Mouse (Mus musculus) midbrain, embryonic 14.5 days (tissue): ENCODE data around the gene Mfap2. TPM values are rescaled to one million over a fixed set of nuclear protein-coding genes. Genes with fewer than 3 reads are reported as not detected.
A peak's percentile ranks its signal among the peaks of the same experiment; 100 is the strongest.

Experiments
- ATAC-seq: fragments of 200-750 bp; cut with Nextera tagmentation; 2 replicates; pipeline ENCODE4 v1.8.0; 2017; ENCODE audit warnings: moderate number of reproducible peaks, moderate library complexity; ENCODE audit not compliant: low FRiP score, low TSS enrichment
- DNase-seq: peaks from one replicate; pipeline ENCODE4 v3.0.0-alpha.2; 2015
- H3K27ac ChIP-seq: fragments of 300-500 bp; sonication (generic); replicated peaks from 2 replicates; pipeline ENCODE4 v1.5.1; 2014; ENCODE audit warnings: mild to moderate bottlenecking, low read depth, low read length, moderate library complexity
- H3K27me3 ChIP-seq: fragments of 300-500 bp; sonication (generic); 2 replicates; pipeline ENCODE4 v1.6.1; 2014; ENCODE audit warnings: low read length, control low read depth, mixed read lengths; ENCODE audit not compliant: control insufficient read depth, insufficient read depth
- H3K36me3 ChIP-seq: fragments of 300-500 bp; sonication (generic); 2 replicates; pipeline ENCODE4 v1.6.1; 2014; ENCODE audit warnings: low read length, control low read depth; ENCODE audit not compliant: control insufficient read depth, insufficient read depth
- H3K4me1 ChIP-seq: fragments of 300-500 bp; sonication (generic); 2 replicates; pipeline ENCODE4 v1.6.1; 2014; ENCODE audit warnings: mild to moderate bottlenecking, antibody characterized with exemption, low read length, control low read depth; ENCODE audit not compliant: control insufficient read depth, insufficient read depth
- H3K4me2 ChIP-seq: fragments of 300-500 bp; sonication (generic); 2 replicates; pipeline ENCODE4 v1.6.1; 2014; ENCODE audit warnings: mild to moderate bottlenecking, low read length, moderate library complexity
- H3K4me3 ChIP-seq: fragments of 300-500 bp; sonication (generic); replicated peaks from 2 replicates; pipeline ENCODE4 v1.5.1; 2014; ENCODE audit warnings: low read depth, low read length
- H3K9ac ChIP-seq: fragments of 300-500 bp; sonication (generic); replicated peaks from 2 replicates; pipeline ENCODE4 v1.6.1; 2014; ENCODE audit warnings: mild to moderate bottlenecking, low read length, moderate library complexity
- H3K9me3 ChIP-seq: fragments of 300-500 bp; sonication (generic); 2 replicates; pipeline ENCODE4 v1.6.1; 2016; ENCODE audit warnings: low read length, control low read depth, mixed read lengths; ENCODE audit not compliant: control insufficient read depth
- WGBS: fragments of 180-500 bp; shearing (Covaris S2); extraction: QIAGEN DNeasy Blood & Tissue Kit; methylation state at CpG from one replicate; pipeline ENCODE4 v1.1.7; 2014; 5-methylcytosine and 5-hydroxymethylcytosine counted together
- polyA plus RNA-seq: library from polyadenylated mRNA; unstranded; fragments of >200 nt; fragmentation: Nextera tagmentation; extraction: Ambion mirVana; gene quantifications from 2 replicates; pipeline ENCODE4 v1.2.1, GENCODE M21; 2014

Mfap2 gene
- polyA plus RNA-seq, 1 experiment from 2014 or later, result 169 TPM

DNA sequence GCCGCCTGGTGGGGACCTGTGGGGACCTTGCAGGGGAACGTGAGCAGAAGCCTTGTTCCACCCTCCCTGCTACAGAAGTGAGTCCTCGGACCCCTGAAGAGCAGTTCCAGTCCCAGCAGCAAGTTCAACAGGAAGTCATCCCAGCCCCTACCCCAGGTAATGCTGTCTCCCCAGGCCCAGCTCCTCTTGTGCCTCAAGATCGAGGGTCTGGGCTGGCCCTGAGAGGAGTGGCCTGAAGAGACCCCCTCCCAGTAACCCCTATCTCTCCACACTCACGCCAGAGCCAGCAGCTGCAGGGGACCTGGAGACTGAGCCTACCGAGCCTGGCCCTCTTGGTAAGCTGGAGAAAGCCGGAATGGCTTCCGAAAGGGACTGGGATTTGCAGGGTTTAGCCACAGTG, 3.9 kb downstream of the Mfap2 start:
- no peak overlapping the region for H3K27ac ChIP-seq
- WGBS, result 71% methylated on average over 8 of the region's 8 CpGs

DNA sequence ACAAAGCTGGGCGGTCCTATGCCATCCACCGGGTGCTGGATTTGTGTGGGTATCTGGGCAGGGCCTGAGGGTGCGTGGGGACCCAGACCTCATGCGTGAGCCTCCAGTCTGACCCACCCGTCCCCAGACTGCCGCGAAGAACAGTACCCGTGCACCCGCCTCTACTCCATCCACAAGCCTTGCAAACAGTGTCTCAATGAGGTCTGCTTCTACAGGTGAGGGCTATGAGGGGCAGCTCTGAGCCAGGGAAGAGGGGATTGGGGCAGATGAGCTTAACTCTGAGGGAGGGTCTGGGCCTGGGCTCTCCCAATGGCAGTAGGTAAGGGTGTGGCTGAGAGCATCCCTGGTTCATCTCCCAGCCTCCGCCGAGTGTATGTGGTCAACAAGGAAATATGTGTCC, 4.6 kb downstream of the Mfap2 start:
- Histone ChIP-seq H3K27me3 (no peaks in the 10 kb centered on the region), H3K36me3 (peaks cover 62% of the 10 kb centered on the region), H3K4me2 (no peak overlapping the region), H3K4me3 (no peak overlapping the region), H3K4me1 (peaks cover 19% of the 10 kb centered on the region), H3K9ac (no peak overlapping the region), H3K27ac (no peak overlapping the region), H3K9me3 (no peaks in the 10 kb centered on the region)
- DNase-seq (no peak), ATAC-seq (no peak)
- 91% methylated on average over 11 of the region's 11 CpGs for WGBS

More for the DNA sequence above, 3.9 kb downstream of the Mfap2 start:
- Histone ChIP-seq H3K4me3 (no peak overlapping the region), H3K9ac (no peak overlapping the region), H3K36me3 (peaks cover 60% of the 10 kb centered on the region), H3K4me2 (no peak overlapping the region), H3K27me3 (no peaks in the 10 kb centered on the region), H3K4me1 (peaks cover 19% of the 10 kb centered on the region), H3K9me3 (no peaks in the 10 kb centered on the region)
- ATAC-seq (no peak), DNase-seq (no peak)

DNA sequence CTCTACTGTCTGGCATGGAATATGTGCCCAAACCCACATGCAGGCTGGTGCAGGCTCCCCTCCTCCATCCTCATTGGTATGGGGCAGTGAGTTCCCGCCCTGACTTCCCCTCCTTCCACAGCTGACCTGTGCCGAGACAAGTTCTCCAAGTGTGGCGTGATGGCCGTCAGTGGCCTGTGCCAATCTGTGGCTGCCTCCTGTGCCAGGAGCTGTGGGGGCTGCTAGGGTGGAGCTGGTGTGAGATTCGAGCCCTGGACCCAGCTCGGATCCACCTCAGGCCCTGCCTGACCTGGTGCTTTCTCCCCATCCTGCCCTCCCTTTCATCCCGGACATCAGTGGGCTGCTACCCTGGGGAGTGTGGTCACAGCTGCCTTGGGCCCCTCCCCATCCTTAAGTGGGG, 5.1 kb downstream of the Mfap2 start:
- Histone ChIP-seq H3K36me3 (peaks cover 62% of the 10 kb centered on the region), H3K4me1 (peaks cover 21% of the 10 kb centered on the region), H3K27ac (no peak overlapping the region)

DNA sequence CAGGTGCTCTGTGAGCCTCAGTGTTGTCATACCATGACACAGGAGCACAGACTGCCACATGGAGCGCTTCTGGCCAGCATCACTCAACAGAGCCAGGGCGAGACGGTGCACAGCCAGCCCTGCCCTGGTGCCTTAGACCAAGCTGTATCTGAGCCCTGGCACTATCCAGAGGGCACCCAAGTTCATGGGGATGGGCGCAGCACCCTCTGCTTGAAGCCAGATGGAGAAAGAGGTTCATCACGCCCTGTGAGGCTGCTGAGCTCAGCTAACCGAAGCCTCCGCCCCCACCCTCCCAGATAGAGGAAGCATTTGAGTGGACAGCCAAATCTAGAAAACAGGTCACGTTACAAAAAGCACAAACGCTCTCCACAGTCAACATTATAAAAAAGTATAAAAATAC, 6.1 kb downstream of the Mfap2 start:
- 90% methylated on average over 9 of the region's 9 CpGs for WGBS
- Histone ChIP-seq H3K9ac (no peak overlapping the region), H3K9me3 (no peaks in the 10 kb centered on the region), H3K4me2 (no peak overlapping the region), H3K27ac (no peak overlapping the region), H3K36me3 (peaks cover 62% of the 10 kb centered on the region), H3K27me3 (no peaks in the 10 kb centered on the region), H3K4me3 (no peak overlapping the region), H3K4me1 (peaks cover 28% of the 10 kb centered on the region)
- DNase-seq, result no peak
- ATAC-seq, result no peak

More for the DNA sequence above, 5.1 kb downstream of the Mfap2 start:
- Histone ChIP-seq H3K4me3 (no peak overlapping the region), H3K9me3 (no peaks in the 10 kb centered on the region), H3K9ac (no peak overlapping the region), H3K4me2 (no peak overlapping the region), H3K27me3 (no peaks in the 10 kb centered on the region)
- ATAC-seq, result no peak
- WGBS, result 80% methylated on average over 7 of the region's 7 CpGs
- no peak for DNase-seq

GRCm38 (mm10) chr4:141017657-141018436, 7.6 kb downstream of the Mfap2 start:
- H3K4me3 ChIP-seq, result no peak overlapping the region
- ATAC-seq, result no peak
- 0 out of 2 replicates have a peak overlapping the region, but pooled peaks have one; percentile 32 for H3K27ac ChIP-seq
- H3K4me2 ChIP-seq, result no peak overlapping the region
- H3K9ac ChIP-seq, result no peak overlapping the region
- no peaks in the 10 kb centered on the region for H3K27me3 ChIP-seq
- no peak for DNase-seq
- no peaks in the 10 kb centered on the region for H3K9me3 ChIP-seq
- WGBS, result 86% methylated on average over 29 of the region's 29 CpGs
- peaks cover 22% of the 10 kb centered on the region for H3K4me1 ChIP-seq
- H3K36me3 ChIP-seq, result peaks cover 64% of the 10 kb centered on the region

GRCm38 (mm10) chr4:141020220-141020619, 10.0 kb downstream of the Mfap2 start:
- H3K27me3 ChIP-seq, result no peaks in the 10 kb centered on the region
- no peaks in the 10 kb centered on the region for H3K9me3 ChIP-seq
- no peak overlapping the region for H3K9ac ChIP-seq
- H3K27ac ChIP-seq, result peak overlapping the region; percentile 89
- H3K36me3 ChIP-seq, result peaks cover 61% of the 10 kb centered on the region
- ATAC-seq (no peak), DNase-seq (no peak)
- 81% methylated on average over 17 of the region's 17 CpGs for WGBS
- H3K4me2 ChIP-seq, result no peak overlapping the region
- peaks cover 22% of the 10 kb centered on the region for H3K4me1 ChIP-seq
- H3K4me3 ChIP-seq, result no peak overlapping the region

- Histone ChIP-seq H3K4me2 (0 out of 2 replicates have a peak overlapping the region, but pooled peaks have one; percentile 6), H3K27me3 (no peaks in the 10 kb centered on the region), H3K9ac (peak overlapping the region; percentile 24; the same call in 1 of the 2 replicates), H3K27ac (peak overlapping the region; percentile 89), H3K4me1 (peaks cover 22% of the 10 kb centered on the region), H3K36me3 (peaks cover 61% of the 10 kb centered on the region), H3K4me3 (no peak overlapping the region), H3K9me3 (no peaks in the 10 kb centered on the region)
- WGBS, result 21% methylated on average over 14 of the region's 14 CpGs
- DNase-seq (peak; percentile 84), ATAC-seq (peak; percentile 70)
Observed at GRCm38 (mm10) chr4:141020811-141021613, 10.8 kb downstream of the Mfap2 start.

DNA sequence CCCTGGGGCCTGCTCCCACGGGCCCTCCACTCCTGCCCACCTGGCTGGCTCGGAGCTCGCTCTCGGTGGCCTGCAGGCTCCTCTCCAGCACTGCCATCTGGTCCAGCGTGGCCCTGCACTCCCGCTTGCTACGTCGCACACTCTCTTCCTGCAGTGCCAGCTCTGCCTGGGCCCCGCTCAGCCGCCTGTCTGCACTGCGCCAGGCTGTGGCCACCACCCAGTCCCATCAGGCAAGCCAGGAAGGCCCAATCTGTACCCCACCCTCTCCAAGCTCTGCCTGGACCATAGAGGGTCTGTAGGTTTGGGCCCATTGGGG, 11.4 kb downstream of the Mfap2 start:
- WGBS, result 45% methylated on average over 11 of the region's 11 CpGs
- Histone ChIP-seq H3K4me2 (no peak overlapping the region), H3K27me3 (no peaks in the 10 kb centered on the region), H3K4me3 (no peak overlapping the region), H3K27ac (peak overlapping the region; percentile 89), H3K36me3 (peaks cover 59% of the 10 kb centered on the region), H3K9me3 (no peaks in the 10 kb centered on the region), H3K4me1 (peaks cover 22% of the 10 kb centered on the region), H3K9ac (peak overlapping the region; percentile 24; the same call in 1 of the 2 replicates)
- DNase-seq (peak; percentile 47), ATAC-seq (peak; percentile 35; the same call in 1 of the 2 replicates)
